Mouse (Mus musculus): Measurements from ENCODE around the gene Dntt. TPM values are rescaled to one million over a fixed set of nuclear protein-coding genes. Genes with fewer than 3 reads are reported as not detected.

The Dntt gene
- polyA plus RNA-seq, 1 experiment, result not detected

DNA sequence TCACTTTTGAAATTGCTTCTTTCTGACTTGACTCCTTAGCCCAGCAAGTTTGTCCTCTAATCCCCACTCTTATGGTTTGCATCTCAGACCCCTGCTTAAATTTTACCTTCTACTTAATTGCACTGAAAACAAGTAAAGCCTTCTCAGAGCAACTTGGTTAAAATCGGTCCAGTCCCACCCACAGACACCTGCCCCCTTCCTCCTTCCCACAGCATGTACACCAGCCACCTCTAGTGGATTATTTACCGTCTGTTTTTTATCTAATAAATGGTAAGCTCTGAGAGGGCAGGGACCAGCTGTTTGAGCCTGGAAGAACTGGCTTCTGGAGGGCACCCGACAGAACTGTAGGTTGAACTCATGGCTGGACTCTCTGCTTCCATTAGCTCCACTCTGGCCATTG, 8.5 kb upstream of the Dntt start:
- Histone ChIP-seq H3K27me3 (ENCODE audit: control insufficient read depth) (peaks cover 2% of the 10 kb centered on the region; the same call in 1 of the 2 replicates), H3K4me1 (ENCODE audit: control insufficient read depth) (peaks cover 3% of the 10 kb centered on the region), H3K9me3 (ENCODE audit: control insufficient read depth, low read length) (no peaks in the 10 kb centered on the region), H3K36me3 (ENCODE audit: control insufficient read depth) (no peaks in the 10 kb centered on the region), H3K4me3 (replicated peaks) (no peak overlapping the region)
- TF ChIP-seq GATA1 (IDR thresholded peaks at IDR 0.05; ENCODE audit: low read length), result no peak
- no peak for TF ChIP-seq TAL1 (IDR thresholded peaks at IDR 0.05; ENCODE audit: low read length)

DNA sequence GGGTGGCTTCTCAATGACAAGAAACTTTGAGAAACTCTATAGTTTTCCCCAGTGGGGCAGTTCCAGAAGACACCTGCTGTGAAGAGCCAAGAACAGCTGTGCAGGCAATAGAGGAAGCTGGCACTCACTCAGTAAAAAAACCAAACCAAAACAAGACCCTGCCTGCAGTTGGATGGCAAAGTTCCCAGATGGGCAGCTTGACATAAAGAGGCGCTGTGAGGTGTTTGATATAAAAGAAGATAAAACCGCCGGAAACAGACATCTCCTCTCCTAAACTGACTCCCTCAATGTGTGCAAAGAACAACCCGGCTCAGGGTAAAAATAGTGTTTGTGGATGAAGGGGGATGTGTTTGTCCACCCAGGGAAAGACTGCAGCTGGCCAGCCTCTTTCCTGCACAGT, 6.8 kb upstream of the Dntt start:
- no peak overlapping the region for H3K4me3 ChIP-seq (replicated peaks)
- H3K4me1 ChIP-seq (ENCODE audit: control insufficient read depth), result no peaks in the 10 kb centered on the region
- no peaks in the 10 kb centered on the region for H3K36me3 ChIP-seq (ENCODE audit: control insufficient read depth)
- peaks cover 2% of the 10 kb centered on the region; the same call in 1 of the 2 replicates for H3K27me3 ChIP-seq (ENCODE audit: control insufficient read depth)
- no peaks in the 10 kb centered on the region for H3K9me3 ChIP-seq (ENCODE audit: control insufficient read depth, low read length)
- TF ChIP-seq GATA1 (IDR thresholded peaks at IDR 0.05; ENCODE audit: low read length) (no peak), TAL1 (IDR thresholded peaks at IDR 0.05; ENCODE audit: low read length) (no peak)

DNA sequence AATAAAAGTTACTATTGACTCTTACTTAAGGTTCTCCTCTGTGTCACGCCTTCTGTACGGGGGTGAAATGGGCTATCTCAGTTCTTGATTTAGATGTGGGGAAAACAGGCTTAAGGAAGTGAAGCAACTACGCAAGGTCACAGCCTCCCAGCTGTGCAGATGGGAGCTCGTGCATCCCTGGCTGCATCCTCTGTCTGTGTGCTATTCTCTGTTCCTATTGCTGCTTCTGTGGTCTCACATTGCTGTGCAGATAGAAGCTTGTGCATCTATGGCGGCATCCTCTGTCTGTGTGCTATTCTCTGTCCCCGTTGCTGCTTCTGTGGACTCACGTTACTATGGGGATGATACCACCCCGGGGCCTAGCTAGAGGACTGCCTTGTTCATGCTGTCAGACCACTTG, 2.5 kb upstream of the Dntt start:
- Histone ChIP-seq H3K4me3 (replicated peaks) (no peak overlapping the region), H3K4me1 (ENCODE audit: control insufficient read depth) (no peaks in the 10 kb centered on the region), H3K27me3 (ENCODE audit: control insufficient read depth) (peaks cover 7% of the 10 kb centered on the region), H3K36me3 (ENCODE audit: control insufficient read depth) (no peaks in the 10 kb centered on the region), H3K9me3 (ENCODE audit: control insufficient read depth, low read length) (no peaks in the 10 kb centered on the region)
- TF ChIP-seq TAL1 (IDR thresholded peaks at IDR 0.05; ENCODE audit: low read length), result no peak
- TF ChIP-seq GATA1 (IDR thresholded peaks at IDR 0.05; ENCODE audit: low read length), result no peak

DNA sequence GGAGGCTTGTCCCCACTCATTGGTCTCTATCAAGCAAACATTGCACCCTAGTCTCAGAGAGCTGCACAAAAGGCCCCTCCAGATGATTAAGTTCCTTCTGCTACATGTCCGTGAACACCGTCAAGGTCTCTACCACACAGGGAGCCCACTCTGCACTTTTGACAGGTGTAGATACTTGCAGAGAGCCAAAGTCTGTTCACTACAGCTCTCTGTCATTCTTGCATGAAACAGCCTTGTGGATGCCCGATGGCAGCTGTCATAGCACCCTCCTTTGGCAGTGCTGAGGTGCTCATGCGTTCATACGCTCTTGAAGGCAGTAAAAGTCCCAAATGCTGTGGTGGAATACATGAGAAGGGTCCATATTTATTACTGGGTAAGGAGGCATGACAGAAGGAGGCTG, 2.1 kb upstream of the Dntt start:
- no peak overlapping the region for H3K4me3 ChIP-seq (replicated peaks)
- H3K27me3 ChIP-seq (ENCODE audit: control insufficient read depth), result peaks cover 9% of the 10 kb centered on the region
- H3K36me3 ChIP-seq (ENCODE audit: control insufficient read depth), result no peaks in the 10 kb centered on the region
- TF ChIP-seq TAL1 (IDR thresholded peaks at IDR 0.05; ENCODE audit: low read length), result no peak
- TF ChIP-seq GATA1 (IDR thresholded peaks at IDR 0.05; ENCODE audit: low read length), result no peak
- H3K9me3 ChIP-seq (ENCODE audit: control insufficient read depth, low read length), result no peaks in the 10 kb centered on the region
- H3K4me1 ChIP-seq (ENCODE audit: control insufficient read depth), result no peaks in the 10 kb centered on the region

DNA sequence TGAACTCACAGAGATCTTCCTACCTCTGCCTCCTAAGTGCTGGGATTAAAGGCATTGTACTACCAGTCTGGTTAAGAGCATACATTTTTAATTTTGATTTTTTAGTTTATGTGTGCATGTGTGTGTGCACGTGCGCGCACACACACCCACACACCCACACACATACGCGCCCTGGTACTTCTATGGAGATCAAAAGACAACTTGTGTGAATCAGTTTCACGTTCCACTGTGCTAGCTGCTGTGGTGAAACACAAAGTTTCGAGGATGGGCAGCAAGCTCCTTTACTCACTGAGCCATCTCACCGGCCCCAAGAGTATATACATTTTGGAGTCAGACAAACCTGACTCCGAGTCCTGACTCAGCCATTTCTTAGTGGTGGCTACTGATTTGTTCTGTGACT, 1.5 kb upstream of the Dntt start:
- no peaks in the 10 kb centered on the region for H3K9me3 ChIP-seq (ENCODE audit: control insufficient read depth, low read length)
- H3K4me1 ChIP-seq (ENCODE audit: control insufficient read depth), result no peaks in the 10 kb centered on the region
- H3K36me3 ChIP-seq (ENCODE audit: control insufficient read depth), result no peaks in the 10 kb centered on the region
- H3K4me3 ChIP-seq (replicated peaks), result no peak overlapping the region
- TF ChIP-seq GATA1 (IDR thresholded peaks at IDR 0.05; ENCODE audit: low read length) (no peak), TAL1 (IDR thresholded peaks at IDR 0.05; ENCODE audit: low read length) (no peak)
- peaks cover 10% of the 10 kb centered on the region for H3K27me3 ChIP-seq (ENCODE audit: control insufficient read depth)

DNA sequence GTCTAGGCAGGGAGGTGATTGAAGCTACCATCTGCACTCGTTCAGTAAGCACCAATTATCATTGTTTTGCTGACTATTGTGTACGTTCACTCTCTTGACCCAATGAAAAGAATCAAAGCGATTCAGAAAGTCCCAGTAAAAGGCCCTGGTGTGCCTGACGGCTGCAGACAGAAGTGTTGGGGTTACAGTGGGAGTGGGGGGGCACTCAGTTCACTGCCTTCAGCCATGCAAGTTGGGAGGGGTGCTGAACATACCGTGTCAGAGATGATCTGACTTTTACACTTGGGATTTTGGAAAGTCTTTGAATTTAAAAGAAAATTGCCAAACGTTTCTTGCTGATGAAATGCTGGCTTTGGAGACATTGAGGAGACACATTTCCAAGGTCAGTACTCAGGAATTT, 1.1 kb downstream of the Dntt start:
- H3K36me3 ChIP-seq (ENCODE audit: control insufficient read depth), result no peaks in the 10 kb centered on the region
- TF ChIP-seq GATA1 (IDR thresholded peaks at IDR 0.05; ENCODE audit: low read length) (no peak), TAL1 (IDR thresholded peaks at IDR 0.05; ENCODE audit: low read length) (no peak)
- H3K9me3 ChIP-seq (ENCODE audit: control insufficient read depth, low read length), result no peaks in the 10 kb centered on the region
- H3K4me3 ChIP-seq (replicated peaks), result no peak overlapping the region
- H3K27me3 ChIP-seq (ENCODE audit: control insufficient read depth), result peaks cover 13% of the 10 kb centered on the region
- H3K4me1 ChIP-seq (ENCODE audit: control insufficient read depth), result no peaks in the 10 kb centered on the region

DNA sequence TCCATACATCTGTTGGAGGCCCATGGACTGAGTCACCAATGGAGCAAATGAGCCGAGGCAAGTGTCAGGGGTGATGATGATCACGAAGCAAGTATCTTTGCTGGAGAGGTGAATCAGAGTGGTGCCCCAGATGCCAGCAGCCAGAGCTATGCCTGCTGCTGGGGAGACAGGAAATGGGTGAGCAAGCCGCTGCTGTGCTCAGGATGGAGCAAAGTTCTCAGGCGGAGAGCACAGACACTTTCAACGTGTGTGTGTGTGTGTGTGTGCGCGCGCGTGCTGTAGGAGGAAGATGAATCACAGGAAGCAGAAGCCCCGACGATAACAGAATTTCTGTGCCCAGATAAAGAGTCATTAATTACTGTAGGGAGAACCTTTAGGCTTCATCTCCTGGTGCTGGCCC, 1.9 kb downstream of the Dntt start:
- no peak for TF ChIP-seq GATA1 (IDR thresholded peaks at IDR 0.05; ENCODE audit: low read length)
- no peak for TF ChIP-seq TAL1 (IDR thresholded peaks at IDR 0.05; ENCODE audit: low read length)
- H3K36me3 ChIP-seq (ENCODE audit: control insufficient read depth), result no peaks in the 10 kb centered on the region
- H3K4me1 ChIP-seq (ENCODE audit: control insufficient read depth), result no peaks in the 10 kb centered on the region
- no peaks in the 10 kb centered on the region for H3K9me3 ChIP-seq (ENCODE audit: control insufficient read depth, low read length)
- H3K27me3 ChIP-seq (ENCODE audit: control insufficient read depth), result peaks cover 13% of the 10 kb centered on the region
- no peak overlapping the region for H3K4me3 ChIP-seq (replicated peaks)

DNA sequence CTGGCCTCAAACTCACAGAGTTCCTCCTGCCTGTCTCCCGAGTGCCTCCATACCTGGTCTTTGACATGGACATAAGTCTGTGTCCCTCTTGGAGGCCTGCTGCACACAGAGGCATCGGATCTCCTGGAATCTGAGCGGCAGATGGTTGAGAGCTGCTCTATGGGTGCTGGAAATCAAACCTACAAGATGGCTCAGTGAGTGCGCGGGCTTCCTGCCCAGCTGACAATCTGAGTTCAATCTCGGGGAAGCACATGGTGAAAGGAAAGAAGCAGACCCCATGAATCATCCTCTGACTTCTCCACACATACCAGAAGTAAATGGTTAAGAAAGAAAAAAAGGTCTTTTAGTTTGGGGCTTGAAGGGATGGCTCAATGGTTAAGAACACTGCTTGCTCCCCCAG, 2.8 kb downstream of the Dntt start:
- H3K9me3 ChIP-seq (ENCODE audit: control insufficient read depth, low read length), result no peaks in the 10 kb centered on the region
- TF ChIP-seq GATA1 (IDR thresholded peaks at IDR 0.05; ENCODE audit: low read length) (no peak), TAL1 (IDR thresholded peaks at IDR 0.05; ENCODE audit: low read length) (no peak)
- no peaks in the 10 kb centered on the region for H3K36me3 ChIP-seq (ENCODE audit: control insufficient read depth)
- H3K27me3 ChIP-seq (ENCODE audit: control insufficient read depth), result peaks cover 13% of the 10 kb centered on the region
- H3K4me1 ChIP-seq (ENCODE audit: control insufficient read depth), result no peaks in the 10 kb centered on the region
- H3K4me3 ChIP-seq (replicated peaks), result no peak overlapping the region

DNA sequence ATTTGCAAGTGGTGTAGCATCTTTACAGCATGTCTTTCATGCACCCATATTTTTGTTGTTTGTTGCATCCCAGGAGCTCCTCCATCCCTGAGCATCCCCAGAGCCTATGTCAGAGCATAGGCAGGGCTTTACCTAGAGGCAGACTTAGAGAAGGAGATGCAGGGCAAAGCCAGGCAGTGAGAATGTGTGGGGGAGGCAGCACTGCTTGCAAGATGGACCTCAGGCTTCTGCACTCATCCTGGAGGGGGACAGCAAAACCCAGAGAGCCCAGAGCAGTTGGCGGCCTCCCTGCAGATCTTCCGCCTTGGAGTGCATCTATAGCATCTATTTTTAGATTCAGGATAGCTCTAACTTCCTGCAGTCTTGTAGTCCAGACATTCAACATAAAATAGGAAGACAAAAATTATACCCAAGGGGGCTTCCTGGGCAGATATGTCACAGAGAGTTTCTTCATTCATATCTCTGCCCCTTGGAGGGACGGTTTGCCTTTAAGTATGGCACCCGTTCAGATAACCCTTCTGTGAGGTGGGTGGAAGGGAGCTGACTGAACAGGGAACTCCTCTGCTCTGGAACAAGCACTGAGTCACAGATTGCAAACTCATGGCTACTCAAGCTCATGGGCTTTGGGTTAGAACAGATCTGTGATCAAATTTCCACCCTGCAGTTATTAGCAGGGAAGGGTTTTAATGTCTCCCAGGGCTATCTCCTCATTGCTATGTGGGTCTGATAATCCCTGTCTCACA, 6.9 kb downstream of the Dntt start:
- TF ChIP-seq GATA1 (IDR thresholded peaks at IDR 0.05; ENCODE audit: low read length) (no peak), TAL1 (IDR thresholded peaks at IDR 0.05; ENCODE audit: low read length) (no peak)
- no peaks in the 10 kb centered on the region for H3K4me1 ChIP-seq (ENCODE audit: control insufficient read depth)
- H3K9me3 ChIP-seq (ENCODE audit: control insufficient read depth, low read length), result no peaks in the 10 kb centered on the region; the same call in 1 of the 2 replicates
- H3K4me3 ChIP-seq (replicated peaks), result no peak overlapping the region
- no peaks in the 10 kb centered on the region for H3K36me3 ChIP-seq (ENCODE audit: control insufficient read depth)
- H3K27me3 ChIP-seq (ENCODE audit: control insufficient read depth), result peaks cover 11% of the 10 kb centered on the region

DNA sequence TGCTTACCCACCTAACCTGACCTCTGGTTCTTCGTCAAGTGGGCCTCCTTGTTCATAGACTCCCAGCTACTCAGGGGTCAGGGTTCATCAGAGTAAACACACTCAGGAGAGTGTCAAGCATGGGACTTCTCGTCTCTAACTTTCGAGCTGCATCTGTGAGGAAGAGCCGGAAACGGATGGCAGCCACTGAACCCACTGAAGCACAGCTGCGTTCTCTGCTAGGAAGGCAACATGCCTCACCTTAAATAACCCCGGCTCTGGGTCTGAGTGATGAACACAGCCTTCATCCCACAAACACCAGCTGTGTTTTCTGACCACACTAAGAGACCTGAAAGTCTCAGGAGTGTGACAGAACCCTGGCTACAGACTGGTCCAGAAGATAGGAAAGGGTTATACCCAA, 10.0 kb downstream of the Dntt start:
- H3K4me3 ChIP-seq (replicated peaks), result no peak overlapping the region
- H3K4me1 ChIP-seq (ENCODE audit: control insufficient read depth), result no peaks in the 10 kb centered on the region
- no peaks in the 10 kb centered on the region for H3K27me3 ChIP-seq (ENCODE audit: control insufficient read depth)
- H3K9me3 ChIP-seq (ENCODE audit: control insufficient read depth, low read length), result no peaks in the 10 kb centered on the region; the same call in 1 of the 2 replicates
- no peaks in the 10 kb centered on the region for H3K36me3 ChIP-seq (ENCODE audit: control insufficient read depth)
- TF ChIP-seq GATA1 (IDR thresholded peaks at IDR 0.05; ENCODE audit: low read length) (no peak), TAL1 (IDR thresholded peaks at IDR 0.05; ENCODE audit: low read length) (no peak)

All from erythroblast, embryonic 14.5 days (primary cell).